Mouse (Mus musculus): ENCODE data around the gene Fndc1. TPM values are rescaled to one million over a fixed set of nuclear protein-coding genes. Genes with fewer than 3 reads are reported as not detected.

Gene Fndc1
- polyA plus RNA-seq, 1 experiment from 2014 or later, result 11.1 TPM

DNA sequence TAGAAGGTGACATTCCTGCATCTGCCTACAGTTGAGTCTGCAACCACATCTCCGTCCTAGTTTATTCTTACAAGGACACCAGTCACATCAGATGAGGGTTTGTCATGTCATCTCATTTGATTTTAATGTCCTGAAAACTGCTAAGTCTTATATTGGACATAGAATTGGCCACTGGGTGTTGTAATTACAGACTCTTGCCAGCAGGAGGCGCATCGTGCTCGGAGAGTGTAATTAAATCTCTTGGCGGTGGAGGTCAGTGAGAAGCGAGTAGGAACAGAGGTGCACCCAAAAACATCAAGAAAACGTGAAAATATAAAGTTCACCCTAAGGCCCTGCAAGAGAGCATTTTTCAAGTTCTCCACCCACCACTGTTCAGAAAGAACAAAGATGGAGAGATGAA, 37.6 kb upstream of the Fndc1 start:
- Histone ChIP-seq H3K4me2 (replicated peaks) (no peak overlapping the region), H3K4me1 (replicated peaks; ENCODE audit: control insufficient read depth, insufficient read depth, low read length) (no peaks in the 10 kb centered on the region), H3K27ac (no peak overlapping the region), H3K27me3 (ENCODE audit: control insufficient read depth, insufficient read depth, low read length) (no peaks in the 10 kb centered on the region), H3K36me3 (replicated peaks; ENCODE audit: control insufficient read depth, insufficient read depth) (no peaks in the 10 kb centered on the region), H3K9ac (no peak overlapping the region), H3K4me3 (replicated peaks; ENCODE audit: low read length) (no peak overlapping the region), H3K9me3 (ENCODE audit: control insufficient read depth, low read length) (no peaks in the 10 kb centered on the region)
- WGBS, result 17% methylated on average over 7 of the region's 7 CpGs
- ATAC-seq (ENCODE audit: low FRiP score) (no peak), DNase-seq (ENCODE audit: low spot score) (no peak)

DNA sequence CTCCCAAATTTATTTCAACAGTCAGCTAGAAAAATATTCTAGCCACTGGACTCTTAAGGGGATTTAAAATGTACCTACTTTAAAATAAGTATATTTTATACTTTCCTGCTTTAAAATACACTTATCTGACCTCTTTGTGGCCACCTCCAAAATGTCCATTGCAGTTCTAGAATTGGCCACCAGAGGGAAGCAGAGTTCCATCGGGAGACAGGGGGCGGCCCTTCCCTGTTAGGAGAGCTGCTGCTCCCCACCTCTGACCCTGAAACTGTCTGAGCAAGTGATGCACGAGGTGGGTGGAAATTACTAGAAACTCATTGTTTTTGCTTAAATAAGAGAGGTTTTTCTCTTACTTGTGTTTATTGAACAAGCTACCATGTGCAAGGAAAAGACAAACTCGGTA, 36.6 kb upstream of the Fndc1 start:
- no peaks in the 10 kb centered on the region for H3K9me3 ChIP-seq (ENCODE audit: control insufficient read depth, low read length)
- H3K27ac ChIP-seq, result no peak overlapping the region
- no peaks in the 10 kb centered on the region for H3K27me3 ChIP-seq (ENCODE audit: control insufficient read depth, insufficient read depth, low read length)
- no peaks in the 10 kb centered on the region for H3K36me3 ChIP-seq (replicated peaks; ENCODE audit: control insufficient read depth, insufficient read depth)
- H3K9ac ChIP-seq, result no peak overlapping the region
- DNase-seq (ENCODE audit: low spot score), result peak; percentile 87
- H3K4me2 ChIP-seq (replicated peaks), result no peak overlapping the region
- no peaks in the 10 kb centered on the region for H3K4me1 ChIP-seq (replicated peaks; ENCODE audit: control insufficient read depth, insufficient read depth, low read length)
- WGBS, result 23% methylated on average over 4 of the region's 4 CpGs
- no peak overlapping the region for H3K4me3 ChIP-seq (replicated peaks; ENCODE audit: low read length)
- ATAC-seq (ENCODE audit: low FRiP score), result no peak

DNA sequence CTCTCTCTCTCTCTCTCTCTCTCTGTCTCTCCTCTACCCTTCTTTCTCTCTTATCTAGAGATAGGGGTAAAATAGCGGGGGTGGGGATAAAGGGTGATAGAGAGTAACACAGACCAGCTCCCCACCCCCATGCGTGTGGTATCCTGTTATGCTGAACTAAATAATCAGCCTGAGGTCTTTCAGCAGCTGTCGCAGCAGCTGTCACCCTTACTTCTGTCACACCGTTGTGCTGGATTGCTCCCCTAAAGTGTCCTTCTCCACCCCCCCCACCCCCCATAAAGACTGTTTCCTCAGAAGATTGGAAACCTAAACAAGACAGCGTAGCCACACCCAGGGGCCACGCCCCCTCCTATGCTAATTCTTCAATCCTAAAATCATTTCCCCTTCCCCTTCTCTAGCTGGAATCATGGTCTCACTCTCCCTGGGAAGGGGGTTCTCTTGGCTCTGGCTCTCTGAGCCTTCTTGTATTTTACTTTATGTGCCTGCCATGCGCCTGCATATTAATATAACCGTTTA, 33.8 kb upstream of the Fndc1 start:
- WGBS, result 62% methylated on average over 8 of the region's 8 CpGs
- no peak overlapping the region for H3K4me3 ChIP-seq (replicated peaks; ENCODE audit: low read length)
- H3K4me1 ChIP-seq (replicated peaks; ENCODE audit: control insufficient read depth, insufficient read depth, low read length), result no peaks in the 10 kb centered on the region
- H3K4me2 ChIP-seq (replicated peaks), result no peak overlapping the region
- DNase-seq (ENCODE audit: low spot score) (no peak), ATAC-seq (ENCODE audit: low FRiP score) (no peak)
- H3K9me3 ChIP-seq (ENCODE audit: control insufficient read depth, low read length), result no peaks in the 10 kb centered on the region
- no peaks in the 10 kb centered on the region for H3K27me3 ChIP-seq (ENCODE audit: control insufficient read depth, insufficient read depth, low read length)
- H3K36me3 ChIP-seq (replicated peaks; ENCODE audit: control insufficient read depth, insufficient read depth), result no peaks in the 10 kb centered on the region
- H3K9ac ChIP-seq, result no peak overlapping the region
- H3K27ac ChIP-seq, result no peak overlapping the region

- DNase-seq (ENCODE audit: low spot score), result no peak
- Histone ChIP-seq H3K4me2 (replicated peaks) (no peak overlapping the region), H3K9ac (no peak overlapping the region), H3K27me3 (ENCODE audit: control insufficient read depth, insufficient read depth, low read length) (no peaks in the 10 kb centered on the region), H3K36me3 (replicated peaks; ENCODE audit: control insufficient read depth, insufficient read depth) (no peaks in the 10 kb centered on the region), H3K4me1 (replicated peaks; ENCODE audit: control insufficient read depth, insufficient read depth, low read length) (no peaks in the 10 kb centered on the region), H3K4me3 (replicated peaks; ENCODE audit: low read length) (no peak overlapping the region), H3K9me3 (ENCODE audit: control insufficient read depth, low read length) (no peaks in the 10 kb centered on the region), H3K27ac (no peak overlapping the region)
- WGBS, result 82% methylated on average over 6 of the region's 6 CpGs
- ATAC-seq (ENCODE audit: low FRiP score), result no peak
Measured at GRCm38 (mm10) chr17:7857658-7858057, 30.6 kb upstream of the Fndc1 start.

DNA sequence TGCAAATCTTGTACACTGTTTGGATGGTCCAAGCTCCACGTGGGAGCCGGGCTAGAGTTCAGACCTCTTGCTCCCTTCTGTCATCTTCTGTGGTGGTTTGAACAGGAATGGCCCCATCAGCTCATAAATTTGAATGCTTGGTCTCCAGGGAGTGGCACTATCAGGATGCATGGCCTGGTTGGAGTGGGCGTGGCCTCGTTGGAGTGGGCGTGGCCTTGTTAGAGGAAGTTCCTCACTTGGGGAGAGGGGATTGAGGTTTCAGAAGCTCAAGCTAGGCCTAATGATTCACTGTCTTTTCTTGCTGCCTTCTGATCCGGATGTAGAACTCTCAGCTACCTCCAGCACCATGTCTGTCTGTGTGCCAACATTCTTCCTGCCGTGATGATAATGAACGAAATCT, 28.7 kb upstream of the Fndc1 start:
- no peaks in the 10 kb centered on the region for H3K36me3 ChIP-seq (replicated peaks; ENCODE audit: control insufficient read depth, insufficient read depth)
- WGBS, result 73% methylated on average over 8 of the region's 8 CpGs
- H3K9me3 ChIP-seq (ENCODE audit: control insufficient read depth, low read length), result no peaks in the 10 kb centered on the region
- H3K9ac ChIP-seq, result no peak overlapping the region
- H3K27me3 ChIP-seq (ENCODE audit: control insufficient read depth, insufficient read depth, low read length), result no peaks in the 10 kb centered on the region
- no peak for ATAC-seq (ENCODE audit: low FRiP score)
- H3K4me1 ChIP-seq (replicated peaks; ENCODE audit: control insufficient read depth, insufficient read depth, low read length), result 0 out of 2 replicates have a peak, but pooled peaks cover 3% of the 10 kb centered on the region
- no peak overlapping the region for H3K27ac ChIP-seq
- no peak overlapping the region for H3K4me2 ChIP-seq (replicated peaks)
- H3K4me3 ChIP-seq (replicated peaks; ENCODE audit: low read length), result no peak overlapping the region
- no peak for DNase-seq (ENCODE audit: low spot score)

DNA sequence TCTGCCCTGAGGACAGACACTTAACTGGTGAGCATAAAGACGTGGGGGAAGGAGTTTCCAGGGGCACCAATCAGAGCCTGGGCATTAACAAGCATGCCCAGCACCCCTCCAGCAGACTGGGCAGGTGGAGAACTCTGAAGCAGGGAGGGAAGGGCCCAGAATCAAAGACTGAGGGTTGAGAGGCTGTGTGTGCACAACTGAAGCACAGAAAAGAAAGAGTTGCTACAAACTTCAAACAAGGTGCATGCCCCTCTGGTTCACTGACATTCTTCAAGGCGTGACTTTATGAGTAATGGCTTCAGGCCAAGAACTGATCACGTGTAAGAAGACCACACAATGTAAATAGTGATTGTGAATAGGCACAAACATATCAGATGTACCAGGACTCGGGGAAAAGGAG, 24.9 kb upstream of the Fndc1 start:
- no peaks in the 10 kb centered on the region for H3K36me3 ChIP-seq (replicated peaks; ENCODE audit: control insufficient read depth, insufficient read depth)
- H3K4me3 ChIP-seq (replicated peaks; ENCODE audit: low read length), result no peak overlapping the region
- no peaks in the 10 kb centered on the region for H3K27me3 ChIP-seq (ENCODE audit: control insufficient read depth, insufficient read depth, low read length)
- no peak overlapping the region for H3K4me2 ChIP-seq (replicated peaks)
- H3K27ac ChIP-seq, result no peak overlapping the region
- 53% methylated on average over 4 of the region's 4 CpGs for WGBS
- DNase-seq (ENCODE audit: low spot score) (no peak), ATAC-seq (ENCODE audit: low FRiP score) (no peak)
- H3K4me1 ChIP-seq (replicated peaks; ENCODE audit: control insufficient read depth, insufficient read depth, low read length), result 0 out of 2 replicates have a peak, but pooled peaks cover 3% of the 10 kb centered on the region
- no peaks in the 10 kb centered on the region for H3K9me3 ChIP-seq (ENCODE audit: control insufficient read depth, low read length)
- H3K9ac ChIP-seq, result no peak overlapping the region

DNA sequence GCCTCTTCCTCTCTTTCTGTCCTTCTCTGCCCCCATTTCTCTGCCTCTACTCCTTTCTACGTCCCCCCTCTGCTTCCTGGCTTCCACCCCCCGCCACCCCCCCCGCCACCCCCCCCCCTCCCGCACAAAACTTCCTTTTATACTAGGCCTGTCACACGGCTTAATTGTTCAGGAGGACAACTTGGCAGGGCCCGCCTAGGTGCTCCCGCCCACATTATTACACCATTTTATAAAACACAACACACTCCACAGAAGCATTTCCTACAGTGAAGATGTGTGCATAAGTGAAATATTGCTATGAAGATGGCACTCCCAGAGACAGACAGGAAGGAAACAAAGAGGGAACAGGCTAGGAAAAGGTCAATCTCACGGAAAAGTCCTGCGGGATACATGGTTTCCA, 24.4 kb upstream of the Fndc1 start:
- Histone ChIP-seq H3K4me2 (replicated peaks) (no peak overlapping the region), H3K27ac (no peak overlapping the region), H3K9ac (no peak overlapping the region), H3K9me3 (ENCODE audit: control insufficient read depth, low read length) (no peaks in the 10 kb centered on the region), H3K36me3 (replicated peaks; ENCODE audit: control insufficient read depth, insufficient read depth) (no peaks in the 10 kb centered on the region), H3K4me1 (replicated peaks; ENCODE audit: control insufficient read depth, insufficient read depth, low read length) (0 out of 2 replicates have a peak, but pooled peaks cover 3% of the 10 kb centered on the region), H3K4me3 (replicated peaks; ENCODE audit: low read length) (no peak overlapping the region), H3K27me3 (ENCODE audit: control insufficient read depth, insufficient read depth, low read length) (no peaks in the 10 kb centered on the region)
- WGBS, result 51% methylated on average over 9 of the region's 9 CpGs
- ATAC-seq (ENCODE audit: low FRiP score) (no peak), DNase-seq (ENCODE audit: low spot score) (no peak)

GRCm38 (mm10) chr17:7850246-7850645, 23.1 kb upstream of the Fndc1 start:
- Histone ChIP-seq H3K9me3 (ENCODE audit: control insufficient read depth, low read length) (no peaks in the 10 kb centered on the region), H3K4me1 (replicated peaks; ENCODE audit: control insufficient read depth, insufficient read depth, low read length) (0 out of 2 replicates have a peak, but pooled peaks cover 3% of the 10 kb centered on the region)
- DNase-seq (ENCODE audit: low spot score), result no peak

DNA sequence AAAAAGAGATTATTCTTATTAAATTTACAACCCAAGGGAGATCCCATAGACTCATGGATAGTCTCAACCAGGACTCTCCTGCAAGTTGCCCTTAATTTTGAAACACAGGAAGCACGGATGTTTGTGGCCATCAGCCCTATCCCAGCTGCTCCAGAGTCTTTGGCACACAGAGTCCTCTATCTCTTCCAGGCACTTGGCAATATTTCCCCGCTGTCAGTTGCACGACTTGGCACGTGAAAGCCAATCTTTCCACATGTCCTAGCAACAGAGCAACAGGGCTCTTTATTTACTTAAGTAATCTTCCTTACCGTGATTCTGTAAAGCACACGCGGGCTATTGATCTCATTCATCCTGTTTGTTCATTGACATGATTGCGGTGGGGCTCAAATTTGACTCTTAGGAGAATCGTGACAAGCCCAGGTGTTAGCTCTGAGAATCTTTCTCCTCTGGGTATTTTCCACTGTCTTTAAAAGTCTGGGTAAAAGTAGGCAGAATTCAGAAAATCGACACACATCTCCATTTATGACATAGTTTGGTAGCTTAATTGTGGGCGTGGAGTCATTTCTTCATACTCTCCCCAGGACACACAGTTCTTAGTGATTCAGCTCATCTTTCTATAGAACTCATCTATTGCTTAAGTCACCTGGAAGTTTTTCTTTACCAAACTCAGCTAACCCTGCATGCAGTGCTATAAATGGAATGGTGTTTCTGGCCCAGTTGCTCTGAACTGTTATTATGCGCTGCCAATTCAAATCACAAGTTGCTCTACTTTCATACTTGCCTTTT, 13.6 kb upstream of the Fndc1 start:
- no peak for ATAC-seq (ENCODE audit: low FRiP score)

More at GRCm38 (mm10) chr17:7850246-7850645, 23.1 kb upstream of the Fndc1 start:
- Histone ChIP-seq H3K27me3 (ENCODE audit: control insufficient read depth, insufficient read depth, low read length) (no peaks in the 10 kb centered on the region), H3K4me3 (replicated peaks; ENCODE audit: low read length) (no peak overlapping the region), H3K36me3 (replicated peaks; ENCODE audit: control insufficient read depth, insufficient read depth) (no peaks in the 10 kb centered on the region), H3K4me2 (replicated peaks) (no peak overlapping the region), H3K9ac (no peak overlapping the region), H3K27ac (no peak overlapping the region)
- ATAC-seq (ENCODE audit: low FRiP score), result no peak
- WGBS, result 81% methylated on average over 6 of the region's 6 CpGs

More for the DNA sequence above, 13.6 kb upstream of the Fndc1 start:
- H3K4me2 ChIP-seq (replicated peaks), result no peak overlapping the region
- no peak overlapping the region for H3K9ac ChIP-seq
- no peaks in the 10 kb centered on the region for H3K27me3 ChIP-seq (ENCODE audit: control insufficient read depth, insufficient read depth, low read length)
- H3K9me3 ChIP-seq (ENCODE audit: control insufficient read depth, low read length), result no peaks in the 10 kb centered on the region
- WGBS, result 77% methylated on average over 12 of the region's 12 CpGs
- no peak overlapping the region for H3K27ac ChIP-seq
- H3K4me1 ChIP-seq (replicated peaks; ENCODE audit: control insufficient read depth, insufficient read depth, low read length), result no peaks in the 10 kb centered on the region
- no peak overlapping the region for H3K4me3 ChIP-seq (replicated peaks; ENCODE audit: low read length)
- no peaks in the 10 kb centered on the region for H3K36me3 ChIP-seq (replicated peaks; ENCODE audit: control insufficient read depth, insufficient read depth)
- DNase-seq (ENCODE audit: low spot score), result no peak

Measured in hindbrain, embryonic 14.5 days (tissue).